Mouse (Mus musculus) thymus, postnatal 10 days (tissue): ENCODE results near the gene Mrpl22.
A peak's percentile ranks its signal among the peaks of the same experiment; 100 is the strongest.

ENCODE experiments used
- DNase-seq, 2 experiments: peaks; one replicate each; pipeline ENCODE4 v3.0.0; 2021; ENCODE audit warnings: low spot score in 2 of 2

Gene Mrpl22

GRCm38 (mm10) chr11:58171459-58172091 lies at the start of gene Mrpl22:
Gene Mrpl22 (plus strand): TSS chr11:58171661.
- peak; percentile 92 to 98 for DNase-seq

GRCm38 (mm10) chr11:58123711-58124110 lies 47.8 kb upstream of the Mrpl22 start:
- no peak for DNase-seq

- no peak for DNase-seq
Observed at GRCm38 (mm10) chr11:58125021-58125420, 46.4 kb upstream of the Mrpl22 start.

- DNase-seq: no peak
Observed at GRCm38 (mm10) chr11:58126397-58127160, 44.9 kb upstream of the Mrpl22 start.

GRCm38 (mm10) chr11:58127544-58127943 lies 43.9 kb upstream of the Mrpl22 start:
- DNase-seq: no peak

- no peak for DNase-seq
Observed at GRCm38 (mm10) chr11:58129302-58129843, 42.1 kb upstream of the Mrpl22 start.

GRCm38 (mm10) chr11:58132026-58132425 lies 39.4 kb upstream of the Mrpl22 start:
- DNase-seq: no peak

- DNase-seq: peak; percentile 15 to 25
Observed at GRCm38 (mm10) chr11:58134869-58135268, 36.6 kb upstream of the Mrpl22 start.

- no peak for DNase-seq
Observed at GRCm38 (mm10) chr11:58135296-58135695, 36.2 kb upstream of the Mrpl22 start.

GRCm38 (mm10) chr11:58136677-58137076 lies 34.8 kb upstream of the Mrpl22 start:
- DNase-seq: no peak

GRCm38 (mm10) chr11:58138821-58139220 lies 32.6 kb upstream of the Mrpl22 start:
- DNase-seq: peak; percentile 37 to 38

- DNase-seq: peak; percentile 51 to 53
Observed at GRCm38 (mm10) chr11:58139466-58139865, 32.0 kb upstream of the Mrpl22 start.

GRCm38 (mm10) chr11:58143704-58144426 lies 27.6 kb upstream of the Mrpl22 start:
- no peak for DNase-seq

- DNase-seq: no peak
Observed at GRCm38 (mm10) chr11:58146241-58146640, 25.2 kb upstream of the Mrpl22 start.

GRCm38 (mm10) chr11:58155458-58155857 lies 16.0 kb upstream of the Mrpl22 start:
- no peak for DNase-seq

GRCm38 (mm10) chr11:58156871-58157270 lies 14.6 kb upstream of the Mrpl22 start:
- DNase-seq: no peak

GRCm38 (mm10) chr11:58165072-58165471 lies 6.4 kb upstream of the Mrpl22 start:
- peak in 1 of 2 experiments; percentile 28 for DNase-seq

GRCm38 (mm10) chr11:58167822-58168166 lies 3.7 kb upstream of the Mrpl22 start:
- DNase-seq: no peak

GRCm38 (mm10) chr11:58168167-58168915 lies 3.1 kb upstream of the Mrpl22 start, which contains the start of gene Gemin5:
Gene Gemin5 (minus strand): TSS chr11:58168539.
- DNase-seq: peak; percentile 77 to 88

GRCm38 (mm10) chr11:58169666-58170065 lies 1.8 kb upstream of the Mrpl22 start:
- DNase-seq: no peak

- peak; percentile 59 to 81 for DNase-seq
Observed at GRCm38 (mm10) chr11:58179563-58179962, 8.1 kb downstream of the Mrpl22 start.
